Comparison of ENCODE assay signal across 8 mouse cellular contexts in genomic region chr10:80509412-80510272, GRCm38 (mm10). TPM values are rescaled to one million over a fixed set of nuclear protein-coding genes. Genes with fewer than 3 reads are reported as not detected.
DNase-seq lines count a peak whose midpoint lies in the region; ATAC-seq and TF ChIP-seq lines count a peak whose summit lies in the region.

No protein-coding gene starts in this region.

- peak overlapping the region; percentile 45 for H3K4me2 ChIP-seq in hindbrain, embryonic 12.5 days (replicated peaks)

- H3K27me3 ChIP-seq in MEL (ENCODE audit: control insufficient read depth in 1 of 2, insufficient read depth in 2 of 2, low read length in 2 of 2) = no peaks in the 10 kb centered on the region; a peak in 1 of 4 replicates
- H3K27me3 ChIP-seq in hindbrain, embryonic 12.5 days = peaks cover 77% of the 10 kb centered on the region

- 8% methylated on average over 20 of the region's 20 CpGs for whole genome bisulfite sequencing in hindbrain, embryonic 12.5 days

- H3K27ac ChIP-seq in MEL (ENCODE audit: control insufficient read depth, low read depth, low read length) = peak overlapping the region; percentile 41
- H3K27ac ChIP-seq in hindbrain, embryonic 12.5 days = no peak overlapping the region

- H3K4me3 ChIP-seq in MEL (ENCODE audit: control insufficient read depth in 1 of 2, insufficient read depth in 1 of 2, low read depth in 2 of 2, low read length in 2 of 2) = peak overlapping the region; percentile 68 to 74
- peak overlapping the region; percentile 14 for H3K4me3 ChIP-seq in hindbrain, embryonic 12.5 days

- TF ChIP-seq RAD21 in MEL (IDR thresholded peaks at IDR 0.05; ENCODE audit: low read depth, low read length) = peak; percentile 79

- peak; percentile 87 to 94 (median 93) for TF ChIP-seq CTCF in MEL (IDR thresholded peaks at IDR 0.05 in 2 of 3, conservative IDR thresholded peaks at IDR 0.05 in 1 of 3; ENCODE audit: control insufficient read depth in 1 of 3, insufficient read depth in 1 of 3, low read depth in 2 of 3, low read length in 3 of 3, poor library complexity in 1 of 3, severe bottlenecking in 1 of 3)

- DNase-seq in MEL (ENCODE audit: low read depth, low spot score) = peak; percentile 90
- peak; percentile 74 for DNase-seq in cerebellum, adult 9-10 months
- peak; percentile 85 to 87 for DNase-seq in layer of hippocampus, postnatal 10 days (ENCODE audit: low spot score in 2 of 2)
- peak; percentile 90 for DNase-seq in lung, postnatal 10 days
- peak; percentile 83 for DNase-seq in ovary, postnatal 14 days (ENCODE audit: low spot score)
- peak; percentile 76 to 91 for DNase-seq in thymus, postnatal 10 days (ENCODE audit: low spot score in 2 of 2)

- TF ChIP-seq EP300 in MEL (IDR thresholded peaks at IDR 0.05; ENCODE audit: low read depth in 1 of 2, low read length in 2 of 2) = 0 out of 4 replicates have a peak, but pooled peaks of 1 of the 2 experiments have one; percentile 9

- ATAC-seq in frontal cortex, adult (ENCODE audit: low TSS enrichment) = peak; percentile 57; the same call in 1 of the 2 replicates
- peak; percentile 58 for ATAC-seq in hindbrain, embryonic 12.5 days (ENCODE audit: low FRiP score)

- H3K9ac ChIP-seq in MEL (ENCODE audit: control insufficient read depth, low read depth, low read length, poor library complexity, severe bottlenecking) = peak overlapping the region; percentile 82
- no peak overlapping the region for H3K9ac ChIP-seq in hindbrain, embryonic 12.5 days

- H3K36me3 ChIP-seq in MEL (ENCODE audit: control insufficient read depth in 1 of 2, insufficient read depth in 2 of 2, low read length in 2 of 2) = peaks cover 0 to 4% of the 10 kb centered on the region in 2 experiments; a peak in 1 of 4 replicates
- no peaks in the 10 kb centered on the region for H3K36me3 ChIP-seq in hindbrain, embryonic 12.5 days

- 0 out of 4 replicates have a peak, but pooled peaks cover 0 to 4% of the 10 kb centered on the region in 2 experiments for H3K4me1 ChIP-seq in MEL (ENCODE audit: control insufficient read depth in 1 of 2, insufficient read depth in 2 of 2, low read length in 2 of 2)
- peaks cover 15% of the 10 kb centered on the region for H3K4me1 ChIP-seq in hindbrain, embryonic 12.5 days

- no peak for TF ChIP-seq POLR2A in MEL (IDR thresholded peaks at IDR 0.05; ENCODE audit: control insufficient read depth in 1 of 2, insufficient read depth in 1 of 2, low read depth in 1 of 2, low read length in 2 of 2, poor library complexity in 1 of 2)

- H3K79me2 ChIP-seq in MEL (ENCODE audit: control insufficient read depth, insufficient read depth, low read length, poor library complexity) = no peaks in the 10 kb centered on the region; the same call in 1 of the 2 replicates

- H3K9me3 ChIP-seq in MEL (replicated peaks; ENCODE audit: insufficient read depth, low read length) = no peaks in the 10 kb centered on the region
- no peaks in the 10 kb centered on the region for H3K9me3 ChIP-seq in hindbrain, embryonic 12.5 days (replicated peaks)

TF ChIP-seq in MEL, 35 proteins besides CTCF, POLR2A, EP300 and RAD21:
- no peak for TF ChIP-seq TAL1 (IDR thresholded peaks at IDR 0.05; ENCODE audit: low read length)
- no peak for TF ChIP-seq MAZ (IDR thresholded peaks at IDR 0.05; ENCODE audit: low read depth, low read length)
- TF ChIP-seq MAFK (IDR thresholded peaks at IDR 0.05; ENCODE audit: borderline replicate concordance, low read depth, low read length) = no peak
- no peak for TF ChIP-seq POLR2AphosphoS2 (IDR thresholded peaks at IDR 0.05; ENCODE audit: low read length)
- TF ChIP-seq SMC3 (IDR thresholded peaks at IDR 0.05; ENCODE audit: low read depth, low read length) = peak; percentile 80
- TF ChIP-seq ZC3H11A (IDR thresholded peaks at IDR 0.05; ENCODE audit: low read depth, low read length) = peak; percentile 70
- 0 out of 2 replicates have a peak, but pooled peaks have one; percentile 42 for TF ChIP-seq TBP (IDR thresholded peaks at IDR 0.05; ENCODE audit: low read depth, low read length)
- no peak for TF ChIP-seq GABPA (IDR thresholded peaks at IDR 0.05; ENCODE audit: low read depth, low read length)
- no peak for TF ChIP-seq ELF1 (IDR thresholded peaks at IDR 0.05; ENCODE audit: low read depth, low read length)
- no peak for TF ChIP-seq E2F4 (IDR thresholded peaks at IDR 0.05; ENCODE audit: borderline replicate concordance, low read depth, low read length)
- no peak for TF ChIP-seq TCF12 (IDR thresholded peaks at IDR 0.05; ENCODE audit: low read depth, low read length)
- no peak for TF ChIP-seq USF2 (IDR thresholded peaks at IDR 0.05; ENCODE audit: borderline replicate concordance in 1 of 2, insufficient read depth in 1 of 2, low read depth in 1 of 2, low read length in 2 of 2)
- TF ChIP-seq SIN3A (IDR thresholded peaks at IDR 0.05; ENCODE audit: low read length) = peak; percentile 81
- TF ChIP-seq BHLHE40 (IDR thresholded peaks at IDR 0.05; ENCODE audit: borderline replicate concordance, low read depth, low read length) = peak; percentile 95
- TF ChIP-seq KAT2A (conservative IDR thresholded peaks at IDR 0.05; ENCODE audit: low read depth, low read length) = no peak
- peak; percentile 7; the same call in 1 of the 2 replicates for TF ChIP-seq ETS1 (IDR thresholded peaks at IDR 0.05; ENCODE audit: low read depth, low read length)
- TF ChIP-seq MAX (IDR thresholded peaks at IDR 0.05; ENCODE audit: low read length) = peak; percentile 90
- TF ChIP-seq MXI1 (IDR thresholded peaks at IDR 0.05; ENCODE audit: low read depth, low read length) = peak; percentile 93
- TF ChIP-seq RCOR1 (IDR thresholded peaks at IDR 0.05; ENCODE audit: low read depth, low read length) = no peak
- TF ChIP-seq CHD2 (IDR thresholded peaks at IDR 0.05; ENCODE audit: low read length) = no peak
- TF ChIP-seq ZMIZ1 (IDR thresholded peaks at IDR 0.05; ENCODE audit: low read depth, low read length) = no peak
- TF ChIP-seq CHD1 (IDR thresholded peaks at IDR 0.05; ENCODE audit: low read depth, low read length) = no peak
- no peak for TF ChIP-seq HCFC1 (IDR thresholded peaks at IDR 0.05; ENCODE audit: low read depth, low read length)
- no peak for TF ChIP-seq POLR2AphosphoS5 (IDR thresholded peaks at IDR 0.05; ENCODE audit: borderline replicate concordance, low read depth, low read length)
- peak; percentile 69 for TF ChIP-seq USF1 (IDR thresholded peaks at IDR 0.05; ENCODE audit: low read depth, low read length)
- peak; percentile 56 for TF ChIP-seq ZNF384 (IDR thresholded peaks at IDR 0.05; ENCODE audit: low read depth, low read length)
- no peak for TF ChIP-seq GATA1 (IDR thresholded peaks at IDR 0.05; ENCODE audit: low read depth, low read length)
- TF ChIP-seq UBTF (IDR thresholded peaks at IDR 0.05; ENCODE audit: borderline replicate concordance, insufficient read depth, low read depth, low read length) = no peak
- peak; percentile 95 for TF ChIP-seq MYC (IDR thresholded peaks at IDR 0.05; ENCODE audit: low read depth, low read length)
- TF ChIP-seq JUND (IDR thresholded peaks at IDR 0.05; ENCODE audit: low read depth, low read length) = 0 out of 2 replicates have a peak, but pooled peaks have one; percentile 7
- TF ChIP-seq NELFE (IDR thresholded peaks at IDR 0.05; ENCODE audit: low read depth, low read length) = no peak; the same call in 1 of the 2 replicates
- TF ChIP-seq MEF2A (IDR thresholded peaks at IDR 0.05; ENCODE audit: extremely low read depth, insufficient replicate concordance, low read depth, low read length, poor library complexity, severe bottlenecking) = no peak
- no peak for TF ChIP-seq MYB (IDR thresholded peaks at IDR 0.05; ENCODE audit: low read depth, low read length)
- no peak for TF ChIP-seq ZKSCAN1 (IDR thresholded peaks at IDR 0.05; ENCODE audit: low read depth, low read length)
- no peak for TF ChIP-seq NRF1 (IDR thresholded peaks at IDR 0.05; ENCODE audit: insufficient read depth, low read depth, low read length, poor library complexity, severe bottlenecking)

RNA-seq across cellular contexts. Expression of gene Onecut3, which starts 15.0 kb away (rescaled TPM):
- total RNA-seq in MEL (2012; rRNA removed) = not detected in 2 replicates
- not detected for polyA plus RNA-seq in MEL (2012; ENCODE audit: insufficient read depth in 1 of 2, insufficient read length in 2 of 2, low read depth in 1 of 2, low replicate concordance in 2 of 2, missing spikeins in 1 of 2)
- polyA plus RNA-seq in hindbrain, embryonic 12.5 days (2016; fragmentation: Nextera tagmentation; extraction: Ambion mirVana) = 1.7 and 2.3 TPM in 2 replicates
- total RNA-seq in layer of hippocampus, postnatal 10 days (2021) = under 1 TPM; 0.07 TPM

RNA-seq across cellular contexts. Expression of gene Atp8b3, which starts 29.3 kb away (rescaled TPM):
- 0.03 TPM in 1 of 2 replicates, not detected in the other for total RNA-seq in MEL (2012; rRNA removed)
- polyA plus RNA-seq in MEL (2012; ENCODE audit: insufficient read depth in 1 of 2, insufficient read length in 2 of 2, low read depth in 1 of 2, low replicate concordance in 2 of 2, missing spikeins in 1 of 2) = under 1 TPM in 1 of 2 experiments, not detected in 1; 0.13 TPM
- 0.93 and 1.1 TPM in 2 replicates for polyA plus RNA-seq in hindbrain, embryonic 12.5 days (2016; fragmentation: Nextera tagmentation; extraction: Ambion mirVana)
- total RNA-seq in layer of hippocampus, postnatal 10 days (2021) = under 1 TPM; 0.21 to 0.38 TPM

RNA-seq across cellular contexts. Expression of gene Rexo1, which starts 51.7 kb away (rescaled TPM):
- 14.3 and 14.7 TPM in 2 replicates for total RNA-seq in MEL (2012; rRNA removed)
- polyA plus RNA-seq in MEL (2012; ENCODE audit: insufficient read depth in 1 of 2, insufficient read length in 2 of 2, low read depth in 1 of 2, low replicate concordance in 2 of 2, missing spikeins in 1 of 2) = 10 to 100 TPM in 1 of 2 experiments, not detected in 1; 54.6 TPM
- polyA plus RNA-seq in hindbrain, embryonic 12.5 days (2016; fragmentation: Nextera tagmentation; extraction: Ambion mirVana) = 33.1 and 33.8 TPM in 2 replicates
- total RNA-seq in layer of hippocampus, postnatal 10 days (2021) = 10 to 100 TPM; 49.5 to 53.9 TPM
